Mouse (Mus musculus) spleen, postnatal 14 days (tissue): ENCODE results near the gene Exosc5.

ENCODE experiments used
- DNase-seq, 2 experiments: peaks; one replicate each; pipeline ENCODE4 v3.0.0; 2021 to 2022; ENCODE audit warnings: low spot score in 2 of 2

The Exosc5 gene

DNA sequence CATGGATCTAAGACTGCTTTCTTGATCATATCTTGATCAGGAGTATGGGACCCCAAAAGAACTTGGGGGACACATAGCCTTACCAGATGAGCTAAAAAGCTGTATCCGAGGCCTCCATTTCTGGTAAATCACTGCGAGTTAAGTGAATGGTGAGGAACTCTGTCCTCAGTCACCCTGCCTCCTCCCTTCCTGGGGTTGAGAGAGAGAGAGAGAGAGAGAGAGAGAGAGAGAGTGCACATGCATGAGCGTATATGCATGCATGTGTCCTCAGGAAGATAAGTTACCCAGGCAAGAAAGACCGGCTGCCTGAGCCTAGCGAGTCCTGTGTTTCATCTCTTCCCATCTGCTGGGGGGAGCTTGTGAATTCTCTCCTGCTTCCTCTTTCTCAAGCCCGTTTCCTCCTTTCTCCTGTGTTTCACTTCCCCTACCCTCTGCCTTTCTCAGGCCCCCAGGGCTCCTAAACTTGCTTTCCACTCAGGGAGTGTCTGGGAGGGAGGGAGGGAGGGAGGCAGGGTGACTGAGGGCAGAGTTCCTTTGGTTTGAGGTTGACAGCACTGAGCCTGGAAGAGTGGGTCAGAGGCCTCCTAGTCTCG, 47.7 kb downstream of the Exosc5 start:
- no peak for DNase-seq

DNA sequence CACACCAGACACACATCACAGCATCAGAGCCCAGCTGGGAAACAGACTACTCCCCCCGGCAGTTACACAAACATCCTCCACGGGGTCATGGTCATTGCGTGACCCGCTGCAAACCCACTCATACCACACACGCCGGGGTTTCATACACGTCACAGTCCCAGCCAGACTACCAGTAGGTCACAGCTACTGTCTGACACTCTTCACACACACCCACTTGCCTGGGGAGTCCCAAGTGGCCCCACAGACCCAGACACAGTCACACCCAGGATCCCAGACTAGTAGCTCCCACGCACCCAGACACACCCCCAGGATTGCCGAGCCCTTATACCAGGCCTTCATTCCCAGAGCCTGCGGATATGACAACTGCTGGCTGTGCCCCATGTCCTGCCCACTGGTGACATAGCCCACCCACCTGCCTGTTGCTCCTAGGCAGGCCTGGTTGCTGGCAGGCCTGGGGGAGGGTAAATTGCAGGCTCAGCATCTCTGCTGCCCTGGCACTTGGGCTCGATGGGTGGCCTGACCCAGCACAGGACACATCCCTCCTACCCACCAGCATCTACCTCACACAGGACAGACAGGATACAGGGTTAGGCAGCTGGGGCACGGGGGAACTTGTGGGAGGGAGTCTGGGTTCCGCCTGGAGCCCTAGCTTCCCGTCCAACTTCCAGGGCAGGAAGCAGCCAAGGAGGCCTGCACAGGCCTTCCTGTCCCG, 48.8 kb downstream of the Exosc5 start:
- DNase-seq: no peak

DNA sequence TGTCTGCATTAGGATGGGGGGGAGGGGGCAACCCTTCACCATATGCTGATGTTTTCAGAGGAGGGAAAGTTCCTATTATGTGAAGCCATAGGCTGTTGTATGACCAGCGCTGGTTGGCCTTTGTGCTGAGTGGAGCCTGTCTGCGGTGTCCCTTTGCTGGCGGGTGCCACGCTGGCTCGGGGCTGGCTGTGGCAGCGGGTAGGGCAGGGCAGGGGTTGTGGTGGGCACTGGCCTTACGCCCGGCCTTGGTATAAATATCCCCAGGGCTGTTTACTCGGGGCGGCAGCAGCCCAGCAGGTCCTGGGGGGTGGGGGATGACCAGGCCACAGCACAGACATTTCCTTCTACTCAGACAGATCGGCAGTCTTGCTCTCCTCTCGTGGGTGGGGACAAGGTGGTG, 51.0 kb downstream of the Exosc5 start:
- no peak for DNase-seq

DNA sequence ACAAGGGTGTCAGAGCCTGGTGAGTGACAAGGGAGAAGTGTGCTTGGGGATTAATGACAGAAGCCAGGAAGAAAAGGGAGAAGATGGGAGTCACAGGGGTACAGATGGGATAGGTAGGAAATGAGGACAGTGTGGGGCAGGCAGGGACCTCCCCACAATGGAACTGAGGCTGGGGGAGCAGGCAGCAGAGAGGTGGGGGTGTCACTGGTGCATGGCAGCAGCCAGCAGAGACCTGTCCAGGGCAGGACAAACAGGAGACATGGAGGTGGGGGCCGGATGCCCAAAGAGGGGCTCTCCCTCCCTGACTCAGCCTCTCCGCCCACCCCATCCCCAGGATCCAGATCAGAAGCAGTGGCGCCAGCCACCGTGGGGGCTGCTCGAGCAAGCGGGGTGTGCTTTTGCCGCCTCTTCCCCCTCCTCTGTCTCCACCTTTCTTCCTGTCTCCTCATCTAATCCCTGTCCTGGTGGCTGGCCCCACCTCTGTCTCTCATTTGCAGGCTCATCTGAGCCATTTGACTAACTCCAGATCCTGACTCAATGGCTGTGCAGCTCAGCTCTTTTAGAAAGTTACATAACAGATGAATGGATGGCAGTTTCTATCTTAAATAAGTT, 51.7 kb downstream of the Exosc5 start:
- no peak for DNase-seq

DNA sequence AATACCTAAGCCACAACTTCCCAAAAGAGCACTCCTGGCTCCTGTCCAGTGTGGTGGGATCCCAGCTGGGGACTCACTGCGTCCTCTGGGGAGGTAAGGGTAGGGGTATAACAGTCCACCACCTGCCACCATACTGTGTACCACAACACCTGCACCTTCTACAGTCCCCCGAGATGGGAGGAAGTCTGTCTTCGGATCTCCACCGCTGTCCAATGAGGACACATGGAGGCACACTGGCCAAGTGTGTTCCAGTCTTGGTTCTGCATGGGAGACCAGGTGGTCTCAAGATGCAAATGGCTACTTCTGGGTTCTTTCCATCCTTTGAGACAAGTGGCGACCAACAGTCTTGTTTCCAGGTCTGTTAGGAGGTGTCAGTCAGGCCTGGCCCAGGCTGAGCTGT, 52.2 kb downstream of the Exosc5 start:
- no peak for DNase-seq

DNA sequence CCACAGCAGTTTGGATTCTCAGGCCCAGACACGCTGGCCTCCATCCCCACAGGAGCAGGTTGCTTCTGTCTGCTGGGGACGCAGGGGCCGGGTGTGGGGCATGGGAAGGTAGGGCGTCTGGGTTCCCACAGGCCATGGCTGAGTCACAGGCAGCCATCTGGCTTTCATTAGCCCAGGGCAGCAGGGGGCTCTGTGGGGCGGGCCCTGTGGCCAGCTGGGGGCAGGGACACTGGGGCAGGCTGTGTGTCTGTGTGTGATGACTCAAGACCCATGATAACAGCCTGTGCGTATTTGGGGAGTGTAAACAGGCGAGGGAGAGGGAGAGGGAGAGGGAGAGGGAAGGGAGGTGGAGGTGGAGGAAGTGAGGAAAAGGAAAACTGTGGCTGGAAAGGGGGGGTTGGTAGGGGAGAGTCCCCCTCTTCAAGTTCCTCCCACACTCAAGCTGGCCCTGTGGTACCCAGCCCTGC, 52.8 kb downstream of the Exosc5 start:
- no peak for DNase-seq

DNA sequence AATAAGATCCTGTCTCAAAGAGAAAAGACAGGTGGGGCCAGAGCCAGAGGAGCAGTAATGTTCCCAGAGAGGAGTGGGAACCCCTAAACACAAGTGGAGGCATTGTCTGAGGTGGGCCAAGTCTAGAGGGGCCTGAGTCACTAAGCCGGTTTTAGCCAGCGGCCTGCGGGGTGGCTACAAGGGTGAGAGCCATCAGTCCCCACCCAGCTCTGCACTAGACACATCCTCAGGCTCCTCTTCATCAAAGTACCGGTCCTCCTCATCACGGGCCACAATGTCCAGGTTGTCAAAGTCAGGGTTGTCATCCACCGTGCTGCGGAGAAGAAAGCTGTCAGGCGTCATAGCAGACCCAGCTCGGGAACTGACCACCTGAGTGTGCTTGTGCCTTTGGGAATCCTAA, 53.8 kb downstream of the Exosc5 start:
- no peak for DNase-seq

DNA sequence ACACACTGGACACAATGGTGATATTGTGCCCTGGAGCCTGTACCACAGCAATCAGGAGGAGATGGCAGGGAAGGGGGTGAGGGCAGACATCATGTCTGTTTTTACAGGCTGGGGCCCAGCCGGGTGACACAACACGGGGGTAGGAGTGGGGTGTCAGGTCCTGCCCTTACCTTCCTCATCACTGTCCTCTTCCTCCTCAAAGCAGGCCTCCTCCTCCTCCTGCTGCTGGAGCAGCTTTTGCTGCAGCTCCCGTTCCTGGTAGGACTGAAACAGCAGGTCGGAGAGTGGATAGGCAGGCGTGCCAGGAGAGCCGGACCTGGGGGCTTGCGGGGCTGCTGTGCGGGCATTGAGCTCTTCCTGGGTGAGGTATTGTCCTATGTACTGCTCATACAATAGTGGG, 55.6 kb downstream of the Exosc5 start:
- no peak for DNase-seq

DNA sequence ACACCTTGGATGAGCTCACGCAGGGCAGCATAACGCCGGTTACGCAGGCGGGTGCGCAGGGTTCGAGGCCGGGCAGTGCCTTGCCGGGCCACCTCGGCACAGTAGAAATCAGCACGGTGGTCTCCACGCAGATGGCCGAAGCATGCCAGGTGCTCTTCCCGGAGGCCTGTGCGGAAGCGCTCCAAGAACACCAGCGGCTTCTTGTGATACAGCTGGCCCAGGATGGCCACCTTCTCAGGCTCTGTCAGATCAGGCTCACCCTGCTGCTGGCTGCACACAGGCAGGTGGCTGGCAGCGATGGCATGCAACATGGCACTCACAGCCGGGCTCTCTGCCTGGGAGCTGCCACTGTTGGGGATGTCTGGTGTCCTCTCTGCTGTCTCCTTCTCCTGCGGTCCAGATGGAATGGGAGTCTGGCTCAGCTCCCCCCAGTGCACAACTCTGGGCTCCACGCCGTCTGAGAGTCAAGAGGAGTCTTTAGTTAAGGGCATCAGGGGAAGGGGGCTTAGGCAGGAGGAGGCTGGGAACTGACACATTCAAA, 56.8 kb downstream of the Exosc5 start:
- DNase-seq: no peak

DNA sequence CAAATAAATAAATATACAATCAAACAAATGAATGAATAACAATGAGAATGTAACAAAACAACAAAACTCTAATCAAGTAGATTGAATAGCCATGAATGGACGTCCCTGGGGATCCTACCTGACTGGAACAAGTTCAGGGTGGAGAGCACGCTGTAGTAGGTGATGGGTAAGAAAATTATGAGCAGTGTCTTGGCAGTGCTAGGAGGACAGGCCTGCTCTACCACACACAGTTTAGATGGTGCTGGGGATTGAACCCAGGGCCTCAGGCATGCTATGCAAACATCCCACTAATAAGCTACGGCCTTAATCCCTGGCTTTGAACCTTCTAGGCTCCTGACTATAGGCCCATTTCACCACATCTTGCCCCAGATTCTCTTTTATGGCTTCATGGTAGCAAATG, 58.5 kb downstream of the Exosc5 start:
- no peak for DNase-seq

DNA sequence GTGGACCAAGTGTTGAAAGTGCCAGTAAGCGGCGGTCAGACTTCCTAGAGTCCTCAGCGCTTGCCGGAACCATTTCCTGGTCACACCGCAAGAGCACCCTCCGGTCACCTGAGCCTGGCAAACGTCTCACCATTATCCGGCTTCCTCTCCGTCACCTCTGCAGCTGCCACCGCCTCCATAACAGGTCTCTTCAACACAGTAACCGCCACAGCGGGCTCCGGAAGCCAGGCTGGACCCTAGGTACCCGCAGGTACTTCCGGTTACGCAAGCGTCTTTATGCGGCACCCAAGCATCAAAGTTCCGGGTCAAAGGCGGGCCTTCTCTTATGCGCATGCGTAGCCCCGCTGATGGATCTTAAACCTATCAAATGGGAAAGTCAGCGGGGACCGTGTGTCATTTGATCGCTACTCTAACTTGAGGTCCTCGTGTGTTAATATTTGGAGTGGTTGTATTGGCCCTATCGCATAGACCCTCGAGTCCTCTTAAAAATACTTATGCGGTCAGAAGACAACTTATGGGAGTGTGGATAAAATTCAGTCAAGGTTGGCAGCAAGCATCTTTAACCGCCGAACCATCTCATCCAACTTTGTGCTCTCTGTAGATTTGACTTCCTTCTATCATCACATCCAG, 59.9 kb downstream of the Exosc5 start, which contains the start of gene Ccdc97:
Gene Ccdc97, minus strand, starts transcription at position 301 of the 630 bp plus-strand sequence.
- peak; percentile 83 to 86 for DNase-seq

DNA sequence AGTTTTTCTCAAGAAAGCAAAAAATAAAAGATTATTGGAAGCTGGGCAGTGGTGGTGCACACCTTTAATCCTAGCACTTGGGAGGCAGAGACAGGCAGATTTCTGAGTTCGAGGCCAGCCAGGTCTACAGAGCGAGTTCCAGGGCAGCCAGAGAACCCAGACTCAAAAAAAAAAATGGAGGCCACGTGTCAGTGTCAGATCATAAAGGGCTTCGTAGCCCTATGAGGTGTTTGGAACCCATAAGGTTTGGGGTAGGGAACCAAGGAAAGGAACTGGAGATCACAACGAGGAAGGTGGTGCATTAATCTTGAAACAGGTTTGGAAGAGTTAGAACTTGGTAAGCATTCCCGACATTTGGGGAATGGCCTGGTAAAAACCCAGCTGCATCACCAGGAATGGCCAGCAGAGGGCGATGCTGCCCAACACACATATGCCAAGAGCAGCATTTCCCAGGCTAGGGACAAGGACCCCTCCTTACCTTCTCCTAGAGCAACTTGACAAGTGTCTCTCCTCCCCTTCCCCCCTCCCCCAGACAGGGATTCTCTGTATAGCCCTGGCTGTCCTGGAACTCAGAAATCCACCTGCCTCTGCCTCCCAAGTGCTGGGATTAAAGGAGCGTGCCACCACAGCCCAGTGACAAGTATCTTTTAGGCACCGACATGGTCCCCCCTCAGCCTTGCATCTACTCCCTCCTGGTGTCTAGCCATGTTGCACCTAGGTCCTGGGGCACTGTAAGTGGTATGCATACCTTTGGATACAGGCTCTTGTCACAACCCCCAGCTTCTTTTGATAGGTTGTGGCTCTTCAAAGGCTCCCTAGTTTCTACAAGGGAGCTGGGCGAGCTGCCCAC, 61.0 kb downstream of the Exosc5 start:
- peak; percentile 49 to 66 for DNase-seq

DNA sequence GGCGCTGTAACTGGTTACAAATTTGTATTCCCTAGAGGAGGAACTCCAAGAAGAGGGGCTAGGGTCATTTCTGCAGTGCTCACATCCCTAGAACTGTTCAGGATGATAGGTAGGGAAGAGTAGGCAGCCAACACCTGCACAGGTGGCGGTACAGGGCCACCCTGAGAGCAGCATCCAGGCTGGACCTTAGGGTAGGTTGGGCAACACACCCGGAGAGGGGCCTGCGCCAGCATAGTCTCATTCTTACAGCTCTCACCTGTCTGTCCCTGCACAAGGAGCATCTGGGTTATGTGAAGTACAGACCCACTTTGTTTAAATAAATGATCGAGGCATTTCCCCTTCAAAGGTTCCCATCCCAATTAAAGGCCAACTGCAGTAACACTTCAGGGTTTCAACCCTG, 61.8 kb downstream of the Exosc5 start:
- DNase-seq: no peak
